Mouse (Mus musculus): ENCODE data around the gene Ezh2. TPM values are rescaled to one million over a fixed set of nuclear protein-coding genes. Genes with fewer than 3 reads are reported as not detected.

Ezh2 gene
- total RNA-seq, 2 experiments from 2014 or later = 5.7 to 6.4 TPM

DNA sequence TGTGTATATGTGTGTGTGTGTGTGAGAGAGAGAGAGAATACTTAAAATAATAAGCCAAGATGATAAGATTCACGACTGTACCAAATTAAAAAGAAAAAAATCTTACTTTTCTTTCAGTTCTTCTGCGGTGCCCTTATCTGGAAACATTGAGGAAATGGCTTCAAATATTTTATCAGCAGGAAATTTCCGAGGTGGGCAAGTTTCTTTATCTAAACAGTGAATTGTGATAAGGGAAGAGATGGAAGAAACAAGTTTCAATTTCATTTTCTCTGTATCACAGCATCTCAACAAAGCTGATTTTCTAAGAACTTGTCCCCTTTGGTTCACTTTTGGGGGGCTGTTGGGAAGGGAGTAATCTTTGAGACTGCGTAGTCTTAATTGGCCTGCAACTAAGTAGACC lies 42.9 kb downstream of the Ezh2 start:
- no peak for DNase-seq (ENCODE audit: low spot score)

DNA sequence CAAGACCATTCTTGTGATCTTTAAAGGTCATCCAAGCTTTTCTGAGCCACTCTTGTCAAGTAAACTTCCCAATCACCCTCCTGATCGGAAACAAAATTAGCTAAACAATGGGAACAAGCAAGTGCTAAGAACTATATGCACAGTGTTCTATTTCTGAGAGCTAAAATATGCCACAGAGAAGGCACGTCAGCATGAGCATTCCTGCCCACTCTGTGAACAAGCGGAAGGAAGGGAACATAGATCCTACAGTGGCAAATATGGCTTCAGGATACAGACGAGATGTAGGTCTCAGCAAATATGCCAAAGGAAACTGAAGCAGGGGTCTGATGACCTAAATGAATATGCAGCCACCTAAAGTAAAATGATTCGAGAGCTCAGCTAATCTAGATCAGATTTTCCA lies 59.8 kb downstream of the Ezh2 start:
- DNase-seq (ENCODE audit: low spot score) = no peak

DNA sequence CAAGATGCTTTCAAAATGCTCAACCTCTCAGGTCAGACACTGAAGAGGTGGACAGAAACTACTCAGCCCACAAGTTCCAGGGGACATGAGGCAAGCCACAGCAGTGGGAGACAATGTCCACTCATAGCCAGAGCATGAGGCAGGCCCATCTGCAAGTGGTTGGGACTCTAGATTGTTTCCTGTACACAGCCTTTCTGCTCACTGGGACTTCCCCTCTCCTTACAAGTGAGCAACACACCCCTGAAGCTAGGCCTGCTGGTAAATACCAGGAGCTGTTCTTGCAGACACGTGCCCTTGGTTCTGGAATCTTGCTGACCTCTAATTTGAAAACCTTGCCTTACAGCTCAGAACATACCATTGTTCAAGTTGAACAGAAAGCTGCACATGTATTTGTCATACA lies 62.6 kb downstream of the Ezh2 start:
- DNase-seq (ENCODE audit: low spot score) = no peak

DNA sequence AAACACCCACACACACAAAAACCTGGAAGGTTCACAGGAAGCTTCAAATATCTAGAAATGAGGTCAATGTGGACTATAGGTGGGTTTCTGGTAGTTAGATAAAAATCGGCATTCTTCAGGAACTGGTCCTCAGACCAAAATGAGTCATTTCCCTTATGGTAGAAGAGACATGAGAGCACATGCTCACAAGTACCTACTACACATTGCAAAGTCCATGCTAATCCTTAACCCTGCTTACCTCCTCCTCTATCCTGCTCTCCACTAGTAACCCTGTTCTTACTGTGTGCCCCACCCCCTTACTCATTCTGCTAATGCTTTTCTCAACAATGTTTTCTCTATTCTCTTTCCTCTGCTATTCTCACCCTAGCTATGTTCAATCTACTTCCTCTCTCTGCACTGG lies 67.5 kb downstream of the Ezh2 start:
- DNase-seq (ENCODE audit: low spot score) = no peak

DNA sequence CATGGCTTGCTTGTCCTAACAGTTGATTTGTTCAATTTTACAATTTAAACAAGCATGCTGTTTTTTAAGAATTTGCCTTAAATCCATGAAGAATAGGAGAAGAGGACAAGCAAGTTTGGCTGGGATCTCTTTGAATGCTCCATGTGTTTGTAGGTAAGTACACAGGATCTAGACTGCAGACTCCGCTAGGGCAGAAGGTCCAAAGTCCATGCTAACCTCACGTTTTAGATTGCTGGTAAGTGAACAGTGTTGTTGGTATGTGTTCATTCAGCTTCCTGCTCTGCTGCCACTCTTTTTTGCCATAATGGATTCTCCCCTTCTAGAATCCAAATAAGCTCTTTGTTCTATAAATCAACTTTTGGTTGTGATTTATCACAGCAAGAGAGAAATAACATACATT lies 68.0 kb downstream of the Ezh2 start:
- no peak for DNase-seq (ENCODE audit: low spot score)

DNA sequence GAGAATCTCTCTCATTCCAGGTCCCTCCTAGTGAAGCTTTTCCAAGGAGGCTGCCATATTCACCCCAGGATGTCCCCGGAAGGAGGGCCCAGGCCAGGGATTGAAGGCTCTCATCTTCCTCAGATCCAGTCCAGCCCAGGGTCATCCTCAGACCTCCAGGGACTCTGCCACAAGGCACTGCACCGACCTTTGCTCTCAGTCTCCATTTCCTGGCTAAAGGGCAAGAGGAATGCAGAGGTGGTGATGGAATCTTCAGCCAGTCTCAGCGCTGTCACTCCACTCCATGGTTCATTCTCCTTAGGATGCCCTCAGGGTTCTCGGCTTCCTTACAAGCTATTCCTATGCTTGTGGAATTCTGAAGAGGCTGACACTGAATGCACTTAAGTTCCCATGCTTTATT lies 68.7 kb downstream of the Ezh2 start:
- DNase-seq (ENCODE audit: low spot score) = no peak

DNA sequence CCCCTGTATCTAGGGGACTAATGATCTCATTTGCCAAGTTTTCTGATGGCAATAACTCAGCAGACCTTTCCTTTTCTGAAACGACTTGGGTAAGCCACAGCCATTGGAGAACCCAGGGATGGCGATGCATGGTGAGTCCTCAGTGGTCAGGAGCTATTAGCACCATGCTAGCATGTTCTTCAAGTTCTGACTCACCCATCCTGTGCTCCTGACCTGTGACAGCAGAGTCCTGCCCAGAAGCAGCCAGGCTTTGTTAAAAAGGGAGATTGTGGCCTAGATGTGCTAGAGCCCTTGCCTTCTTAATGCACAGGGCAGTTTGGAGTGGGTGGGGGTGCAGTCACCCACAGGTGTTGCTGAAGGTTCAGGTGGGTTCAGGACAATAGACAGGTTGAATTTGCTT lies 70.1 kb downstream of the Ezh2 start:
- no peak for DNase-seq (ENCODE audit: low spot score)

DNA sequence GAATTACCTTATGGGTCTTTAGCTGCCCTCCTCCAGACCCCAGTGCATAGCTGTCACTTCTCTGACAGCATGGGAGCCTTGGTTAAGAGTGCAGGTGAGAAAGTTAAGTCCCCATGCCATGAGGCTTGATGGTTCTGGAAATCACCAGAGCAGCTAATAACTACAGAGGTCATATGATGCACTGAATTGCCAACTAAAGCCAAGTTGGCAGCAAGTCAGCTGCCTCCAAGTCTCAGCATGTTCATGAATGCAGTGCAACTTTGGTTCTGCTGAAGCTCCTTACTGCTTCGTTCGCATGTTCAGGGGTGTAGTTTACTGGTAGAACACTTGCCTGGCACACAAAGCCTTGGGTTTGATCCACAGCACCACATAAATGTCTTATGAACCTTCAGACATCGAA lies 72.7 kb downstream of the Ezh2 start:
- DNase-seq (ENCODE audit: low spot score) = no peak

DNA sequence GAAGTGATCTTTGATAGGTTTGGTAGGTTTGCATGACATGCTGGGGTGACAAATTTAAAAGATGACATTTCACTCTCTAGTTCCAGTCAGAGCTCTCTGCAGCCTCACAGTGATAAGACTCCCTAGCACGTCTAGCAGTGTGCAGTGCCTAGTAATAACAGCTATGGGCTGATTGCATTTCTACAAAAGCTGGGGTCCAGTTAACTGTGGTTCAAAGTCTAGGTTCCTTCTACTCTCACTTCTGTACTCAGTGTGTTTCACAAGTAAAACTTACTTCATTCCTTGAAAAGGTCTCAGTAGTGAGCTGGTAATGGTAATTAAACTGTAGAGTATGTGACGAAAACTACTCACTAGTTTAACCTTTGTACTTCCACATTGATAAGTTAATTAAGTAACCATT lies 75.1 kb downstream of the Ezh2 start:
- no peak for DNase-seq (ENCODE audit: low spot score)

DNA sequence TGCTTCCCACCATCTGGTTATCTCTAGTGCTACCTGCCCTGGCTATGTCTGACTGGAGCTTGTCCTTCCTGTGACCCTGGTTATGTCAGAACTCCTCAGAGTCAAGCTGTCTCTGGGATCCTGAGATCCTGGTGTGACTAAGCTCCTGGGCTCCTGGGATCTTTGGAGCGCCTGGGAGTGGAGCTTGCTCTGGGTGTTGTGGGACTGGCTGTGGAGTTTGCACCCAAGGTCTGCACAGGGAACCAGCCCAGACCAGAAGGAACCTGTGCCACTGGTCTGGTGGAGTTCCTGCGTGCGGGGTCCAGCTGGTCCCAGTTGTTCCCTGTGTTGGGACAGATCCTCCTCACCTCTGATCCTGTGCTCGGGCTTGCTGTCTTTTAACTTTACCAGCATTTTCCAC lies 100.6 kb downstream of the Ezh2 start:
- DNase-seq (ENCODE audit: low spot score) = no peak

DNA sequence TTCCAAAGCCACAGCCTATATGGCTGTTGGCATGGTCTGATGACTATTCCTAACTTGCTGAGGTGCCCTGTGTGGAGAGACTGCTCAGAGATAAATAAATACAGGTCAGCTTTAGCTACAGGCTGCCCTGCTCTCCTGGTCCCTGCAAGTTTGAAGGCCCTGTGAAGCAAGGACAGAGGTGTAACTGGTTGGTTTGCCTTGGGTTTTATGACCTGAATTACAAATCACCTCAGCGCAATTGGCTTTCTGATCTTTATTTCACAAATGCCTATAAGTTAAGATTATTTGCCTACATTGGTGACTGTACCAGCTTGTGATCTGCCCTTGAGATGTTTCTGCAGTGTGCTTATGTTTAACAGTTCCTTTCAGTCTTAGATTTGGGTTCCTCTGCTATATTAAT lies 113.1 kb downstream of the Ezh2 start:
- no peak for DNase-seq (ENCODE audit: low spot score)

Other genes starting within 250 kb of the Ezh2 start
- 10 to 100 TPM; 66.2 to 70.8 TPM for gene Cul1, start 141.9 kb downstream of the Ezh2 start, total RNA-seq (2021)
- gene Pdia4, start 218.1 kb upstream of the Ezh2 start, total RNA-seq (2021) = 10 to 100 TPM; 10.2 to 14.4 TPM
- gene Zfp786, start 235.5 kb upstream of the Ezh2 start, total RNA-seq (2021) = under 1 TPM; 0.73 to 0.76 TPM
- 1 to 10 TPM; 4.7 to 5.6 TPM for gene Zfp398, start 240.3 kb upstream of the Ezh2 start, total RNA-seq (2021)

Data from gastrocnemius, adult 18-20 months (tissue).